Mouse (Mus musculus) myocyte (in vitro differentiated cells): ENCODE measurements around the gene Runx2. TPM values are rescaled to one million over a fixed set of nuclear protein-coding genes. Genes with fewer than 3 reads are reported as not detected.

ENCODE experiments used
- H3K27me3 ChIP-seq: one replicate; pipeline ENCODE4 v1.6.1; 2011; ENCODE audit not compliant: control insufficient read depth, insufficient read depth, insufficient read length
- H3K36me3 ChIP-seq: one replicate; pipeline ENCODE4 v1.6.1; 2011; ENCODE audit not compliant: control insufficient read depth, insufficient read depth
- H3K4me2 ChIP-seq: one replicate; pipeline ENCODE4 v1.6.1; 2011; ENCODE audit warnings: low read depth, control low read depth
- H3K4me3 ChIP-seq: one replicate; pipeline ENCODE4 v1.5.1; 2011; ENCODE audit warnings: mild to moderate bottlenecking, control low read depth, moderate library complexity
- H3K79me2 ChIP-seq: one replicate; pipeline ENCODE4 v1.6.1; 2011; ENCODE audit not compliant: control insufficient read depth, insufficient read depth
- H3ac ChIP-seq: one replicate; pipeline ENCODE4 v1.6.1; 2011; ENCODE audit not compliant: control insufficient read depth, insufficient read length
- CEBPB ChIP-seq: IDR thresholded peaks from 2 replicates; pipeline ENCODE4 v1.6.1; 2011; ENCODE audit warnings: mild to moderate bottlenecking, moderate library complexity; ENCODE audit not compliant: poor library complexity, insufficient read depth, severe bottlenecking
- E2F4 ChIP-seq: IDR thresholded peaks from one replicate; pipeline ENCODE4 v1.6.1; 2011; ENCODE audit warnings: mild to moderate bottlenecking, control low read depth, moderate library complexity; ENCODE audit not compliant: insufficient read depth
- MAX ChIP-seq: IDR thresholded peaks from one replicate; pipeline ENCODE4 v1.6.1; 2011; ENCODE audit warnings: low read depth, mild to moderate bottlenecking, control low read depth
- MYOD1 ChIP-seq, 3 experiments: IDR thresholded peaks; one replicate each; pipeline ENCODE4 v1.6.1; 2011; ENCODE audit warnings: control low read depth in 2 of 3, low read depth in 2 of 3, mild to moderate bottlenecking in 2 of 3, moderate library complexity in 1 of 3; ENCODE audit not compliant: insufficient read length in 2 of 3, control insufficient read depth in 1 of 3
- MYOG ChIP-seq, 3 experiments: IDR thresholded peaks; one replicate each; pipeline ENCODE4 v1.6.1; 2011; ENCODE audit warnings: control low read depth in 2 of 3, low read depth in 2 of 3, mild to moderate bottlenecking in 2 of 3; ENCODE audit not compliant: insufficient read length in 2 of 3, control insufficient read depth in 1 of 3, insufficient read depth in 1 of 3
- POLR2A ChIP-seq: IDR thresholded peaks from one replicate; pipeline ENCODE4 v1.6.1; 2011; ENCODE audit warnings: low read depth, mild to moderate bottlenecking, control low read depth, moderate library complexity; ENCODE audit not compliant: insufficient read length
- POLR2AphosphoS2 ChIP-seq: IDR thresholded peaks from one replicate; pipeline ENCODE4 v1.6.1; 2011; ENCODE audit warnings: low read depth, control low read depth; ENCODE audit not compliant: insufficient read length
- REST ChIP-seq: IDR thresholded peaks from one replicate; pipeline ENCODE4 v1.6.1; 2011; ENCODE audit warnings: mild to moderate bottlenecking, control low read depth, moderate library complexity; ENCODE audit not compliant: insufficient read depth, insufficient read length
- SRF ChIP-seq: IDR thresholded peaks from one replicate; pipeline ENCODE4 v1.6.1; 2011; ENCODE audit warnings: low read depth; ENCODE audit not compliant: control insufficient read depth, insufficient read length
- TCF12 ChIP-seq: IDR thresholded peaks from one replicate; pipeline ENCODE4 v1.6.1; 2011; ENCODE audit warnings: mild to moderate bottlenecking, control low read depth; ENCODE audit not compliant: poor library complexity, insufficient read depth, severe bottlenecking
- TCF3 ChIP-seq: IDR thresholded peaks from one replicate; pipeline ENCODE4 v1.6.1; 2011; ENCODE audit warnings: low read depth, control low read depth; ENCODE audit not compliant: insufficient read length
- USF1 ChIP-seq: IDR thresholded peaks from one replicate; pipeline ENCODE4 v1.6.1; 2011; ENCODE audit warnings: low read depth, mild to moderate bottlenecking, control low read depth, moderate library complexity
- polyA plus RNA-seq: library from polyadenylated mRNA; unstranded; fragments of >200 nt; fragmentation: generic; extraction: Trizol; gene quantifications from one replicate; pipeline ENCODE4 v1.2.1, GENCODE M21; 2012; ENCODE audit warnings: missing spikeins

The Runx2 gene
- polyA plus RNA-seq, 1 experiment, result 6.7 TPM

DNA sequence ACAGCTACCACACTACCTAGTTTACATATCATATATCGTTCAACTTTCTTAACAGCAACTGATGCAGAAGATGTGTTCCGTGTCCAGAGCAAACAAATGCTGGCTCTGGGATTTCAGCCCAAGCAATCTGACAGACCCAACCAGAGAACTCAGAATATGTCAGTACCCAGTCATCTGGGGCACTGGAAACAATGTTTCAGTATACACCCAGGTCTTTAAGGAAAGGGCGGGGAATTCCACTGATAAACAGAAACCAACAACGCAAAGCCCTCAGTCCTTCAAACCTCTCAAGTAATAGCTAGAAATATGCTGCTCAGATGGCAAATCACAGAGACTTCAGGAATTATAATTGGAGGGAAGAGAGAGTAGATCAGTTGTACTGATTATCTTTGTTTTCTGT lies 100.5 kb downstream of the Runx2 start:
- Histone ChIP-seq H3ac (no peak overlapping the region), H3K4me3 (no peak overlapping the region), H3K27me3 (no peaks in the 10 kb centered on the region), H3K36me3 (peaks cover 22% of the 10 kb centered on the region), H3K79me2 (peaks cover 44% of the 10 kb centered on the region), H3K4me2 (no peak overlapping the region)
- TF ChIP-seq MYOG (IDR thresholded peaks at IDR 0.05; ENCODE audit: control insufficient read depth in 1 of 3, insufficient read depth in 1 of 3, insufficient read length in 2 of 3, low read depth in 2 of 3) (no peak), CEBPB (no peak), MAX (no peak), SRF (no peak), USF1 (no peak), POLR2A (no peak), E2F4 (no peak), REST (no peak), POLR2AphosphoS2 (no peak)

DNA sequence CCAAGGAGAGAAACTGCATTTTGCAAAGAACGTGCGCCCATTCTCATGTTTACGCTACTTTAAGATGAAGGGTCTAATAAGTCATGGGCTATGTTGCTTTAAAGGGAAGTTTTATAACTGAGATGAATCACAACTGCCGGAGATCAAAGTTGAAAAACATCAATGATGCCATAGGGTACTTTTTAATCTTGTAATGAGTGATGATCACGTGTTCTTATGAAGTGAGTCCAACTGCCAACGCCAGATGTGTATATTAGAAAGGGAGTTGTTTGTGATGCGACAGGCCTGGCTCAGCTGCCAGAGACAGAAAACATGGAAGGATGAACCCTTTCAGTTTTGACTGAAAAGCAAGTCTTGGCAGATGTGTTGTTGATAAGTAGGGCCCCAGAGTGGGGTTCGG lies 101.2 kb downstream of the Runx2 start:
- Histone ChIP-seq H3K27me3 (no peaks in the 10 kb centered on the region), H3K4me3 (no peak overlapping the region), H3ac (no peak overlapping the region), H3K36me3 (peaks cover 22% of the 10 kb centered on the region), H3K4me2 (no peak overlapping the region), H3K79me2 (peaks cover 44% of the 10 kb centered on the region)
- TF ChIP-seq REST (no peak), POLR2AphosphoS2 (no peak), MYOG (IDR thresholded peaks at IDR 0.05; ENCODE audit: control insufficient read depth in 1 of 3, insufficient read depth in 1 of 3, insufficient read length in 2 of 3, low read depth in 2 of 3) (no peak), MYOD1 (IDR thresholded peaks at IDR 0.05; ENCODE audit: control insufficient read depth in 1 of 3, insufficient read length in 2 of 3, low read depth in 2 of 3) (no peak), SRF (no peak), USF1 (no peak), TCF12 (no peak), CEBPB (no peak), E2F4 (no peak), TCF3 (no peak), MAX (no peak), POLR2A (no peak)

DNA sequence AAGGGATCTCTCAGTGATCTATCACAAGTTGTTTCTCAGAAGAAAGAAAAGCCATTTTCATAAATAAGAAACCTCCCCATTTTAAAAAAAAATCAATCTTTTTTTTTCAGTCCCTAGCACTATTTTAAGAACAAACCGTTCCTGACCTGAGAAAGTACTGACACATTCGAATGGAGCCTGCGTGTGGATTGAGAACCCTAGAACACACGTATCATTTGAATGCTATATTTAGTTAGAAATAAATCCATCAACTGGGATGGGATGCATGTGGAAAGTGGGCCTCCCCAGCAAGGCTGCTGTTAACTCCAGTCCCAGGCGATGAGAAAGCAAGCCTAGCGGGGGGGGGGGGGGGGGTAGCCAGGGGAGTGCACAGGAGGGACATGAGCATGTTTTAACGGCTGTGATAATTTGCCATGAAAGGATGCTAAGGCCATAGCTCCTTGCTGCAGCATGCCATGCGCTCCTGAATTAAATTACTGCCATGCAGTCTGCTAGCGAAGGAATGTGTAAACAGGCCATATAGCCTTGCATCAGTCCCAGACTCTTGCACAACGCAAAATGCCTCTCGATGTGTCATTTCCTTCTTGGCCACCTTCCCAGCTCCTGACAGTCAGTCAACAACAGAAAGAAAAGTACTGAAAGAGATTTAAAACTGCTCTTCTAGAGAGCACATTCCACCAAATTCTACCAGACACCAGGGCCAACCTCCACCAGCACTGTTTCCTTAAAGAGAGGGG lies 104.9 kb downstream of the Runx2 start:
- no peak overlapping the region for H3K4me3 ChIP-seq
- H3K4me2 ChIP-seq, result peak overlapping the region; percentile 70
- peaks cover 8% of the 10 kb centered on the region for H3K36me3 ChIP-seq
- no peak overlapping the region for H3ac ChIP-seq
- TF ChIP-seq MAX (peak; percentile 37), TCF12 (no peak), MYOD1 (IDR thresholded peaks at IDR 0.05; ENCODE audit: control insufficient read depth in 1 of 3, insufficient read length in 2 of 3, low read depth in 2 of 3) (peak in 1 of 3 experiments; percentile 32), CEBPB (peak; percentile 100)
- no peaks in the 10 kb centered on the region for H3K27me3 ChIP-seq
- peaks cover 56% of the 10 kb centered on the region for H3K79me2 ChIP-seq

DNA sequence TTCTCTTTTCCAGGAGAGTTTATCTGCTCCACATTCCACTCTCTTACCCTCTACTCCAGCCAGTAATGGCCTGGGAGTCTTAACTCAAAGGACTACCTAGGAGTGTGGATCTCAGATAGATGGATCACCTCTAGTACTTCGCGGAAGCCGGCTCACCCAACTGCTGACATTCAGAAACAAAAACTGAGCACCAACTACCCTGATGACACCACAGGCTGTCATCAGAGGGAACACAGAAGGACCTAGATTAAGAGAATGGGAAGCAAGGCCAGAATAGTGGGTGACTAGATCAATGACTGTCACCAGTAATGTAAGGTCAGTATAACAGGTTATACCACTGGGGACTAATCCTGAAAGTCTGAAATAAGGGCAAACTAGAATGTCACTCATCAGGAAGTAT lies 106.6 kb downstream of the Runx2 start:
- Histone ChIP-seq H3K79me2 (peaks cover 67% of the 10 kb centered on the region), H3K27me3 (no peaks in the 10 kb centered on the region), H3K4me2 (no peak overlapping the region), H3ac (no peak overlapping the region), H3K4me3 (no peak overlapping the region), H3K36me3 (peaks cover 3% of the 10 kb centered on the region)
- TF ChIP-seq SRF, result no peak
- TF ChIP-seq TCF3, result no peak
- no peak for TF ChIP-seq MYOG (IDR thresholded peaks at IDR 0.05; ENCODE audit: control insufficient read depth in 1 of 3, insufficient read depth in 1 of 3, insufficient read length in 2 of 3, low read depth in 2 of 3)

DNA sequence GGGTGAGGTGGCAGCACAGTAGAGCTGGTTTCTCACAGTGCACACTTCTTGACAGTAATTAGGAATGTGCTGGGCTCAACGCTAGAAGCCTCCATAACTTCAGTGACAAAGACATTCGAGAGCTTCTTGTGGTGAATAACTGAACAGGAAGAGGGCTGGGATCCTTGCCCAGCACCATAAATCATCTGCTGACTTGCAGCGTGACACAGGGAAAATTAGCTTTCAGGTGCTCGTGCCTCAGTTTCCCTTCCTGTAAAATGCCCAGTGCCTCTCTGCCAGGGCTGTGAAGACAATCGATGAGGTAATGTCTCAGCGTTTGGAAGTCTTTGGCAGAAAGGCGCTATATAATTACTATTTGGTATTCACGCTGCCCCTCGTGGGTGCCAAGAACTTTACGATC lies 108.1 kb downstream of the Runx2 start:
- H3K27me3 ChIP-seq, result no peaks in the 10 kb centered on the region
- TF ChIP-seq E2F4, result no peak
- TF ChIP-seq CEBPB, result no peak
- TF ChIP-seq TCF12, result no peak
- TF ChIP-seq MYOG (IDR thresholded peaks at IDR 0.05; ENCODE audit: control insufficient read depth in 1 of 3, insufficient read depth in 1 of 3, insufficient read length in 2 of 3, low read depth in 2 of 3), result no peak
- TF ChIP-seq SRF, result no peak
- TF ChIP-seq POLR2A, result no peak
- TF ChIP-seq TCF3, result no peak
- TF ChIP-seq USF1, result no peak
- TF ChIP-seq POLR2AphosphoS2, result no peak
- TF ChIP-seq MAX, result no peak
- no peak for TF ChIP-seq MYOD1 (IDR thresholded peaks at IDR 0.05; ENCODE audit: control insufficient read depth in 1 of 3, insufficient read length in 2 of 3, low read depth in 2 of 3)
- no peak overlapping the region for H3K4me3 ChIP-seq
- H3K4me2 ChIP-seq, result peak overlapping the region; percentile 52
- H3ac ChIP-seq, result no peak overlapping the region
- peaks cover 3% of the 10 kb centered on the region for H3K36me3 ChIP-seq
- H3K79me2 ChIP-seq, result peaks cover 63% of the 10 kb centered on the region
